Mouse (Mus musculus): Measurements from ENCODE around the gene Nr1d2. TPM values are rescaled to one million over a fixed set of nuclear protein-coding genes. Genes with fewer than 3 reads are reported as not detected.

Gene Nr1d2
- polyA plus RNA-seq, 1 experiment from 2014 or later: 9.9 TPM

Small RNA genes within 50 kb of the gene (microRNA-seq; reads per million reads assigned to microRNA genes)
- gene Gm44469: not detected

Other genes with a start within 250 kb of the Nr1d2 start
- 15.0 and 17.6 TPM in 2 replicates for gene Nkiras1, start 32.0 kb upstream of the Nr1d2 start, polyA plus RNA-seq (2015; fragmentation: Nextera tagmentation; extraction: Ambion mirVana)
- 429 and 508 TPM in 2 replicates for gene Rpl15, start 32.3 kb upstream of the Nr1d2 start, polyA plus RNA-seq (2015; fragmentation: Nextera tagmentation; extraction: Ambion mirVana)
- 140 and 148 TPM in 2 replicates for gene Ube2e1, start 92.7 kb upstream of the Nr1d2 start, polyA plus RNA-seq (2015; fragmentation: Nextera tagmentation; extraction: Ambion mirVana)